Mouse (Mus musculus) lung, adult 18-20 months (tissue): ENCODE results near the gene Trp53i11.

Experiments
- DNase-seq, 2 experiments: peaks; one replicate each; pipeline ENCODE4 v3.0.0; 2022; ENCODE audit warnings: mixed read lengths in 2 of 2

The Trp53i11 gene

GRCm38 (mm10) chr2:93243439-93244089 lies 56.2 kb downstream of the Trp53i11 start:
- DNase-seq: no peak

GRCm38 (mm10) chr2:93244090-93244443 lies 56.7 kb downstream of the Trp53i11 start:
- no peak for DNase-seq

- DNase-seq: no peak
Measured at GRCm38 (mm10) chr2:93249058-93249457, 61.7 kb downstream of the Trp53i11 start.

GRCm38 (mm10) chr2:93250611-93251010 lies 63.3 kb downstream of the Trp53i11 start:
- DNase-seq: no peak
